Mouse (Mus musculus) fibroblast of lung, adult 2 months (primary cell): ENCODE data around the gene Zbtb32.

Experiments
- DNase-seq: peaks from one replicate; pipeline ENCODE4 v3.0.0-alpha.2; 2011; ENCODE audit warnings: low read depth

The Zbtb32 gene

DNA sequence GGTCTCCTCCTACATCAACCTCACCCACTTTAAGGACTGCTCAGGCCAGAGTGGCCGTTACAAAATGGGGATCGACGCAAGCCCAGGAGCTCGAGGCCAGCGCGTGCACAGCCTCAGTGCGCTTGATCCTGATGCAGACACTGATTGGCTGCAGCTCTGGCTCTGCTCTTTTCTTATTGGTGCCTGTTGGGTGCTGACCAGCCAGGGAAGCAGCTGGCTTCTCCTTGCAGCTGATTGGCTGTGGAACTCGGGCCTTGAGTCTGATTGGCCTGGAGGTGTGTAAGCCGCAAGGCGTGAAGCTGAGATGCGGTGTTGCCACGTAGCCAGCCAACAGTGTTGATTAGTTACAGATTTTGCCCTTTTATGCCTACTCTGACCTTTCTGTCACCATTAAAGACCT lies at the start of gene Zbtb32:
Gene Zbtb32 (minus strand): TSS at position 124 of the 400 bp plus-strand sequence.
- no peak for DNase-seq

DNA sequence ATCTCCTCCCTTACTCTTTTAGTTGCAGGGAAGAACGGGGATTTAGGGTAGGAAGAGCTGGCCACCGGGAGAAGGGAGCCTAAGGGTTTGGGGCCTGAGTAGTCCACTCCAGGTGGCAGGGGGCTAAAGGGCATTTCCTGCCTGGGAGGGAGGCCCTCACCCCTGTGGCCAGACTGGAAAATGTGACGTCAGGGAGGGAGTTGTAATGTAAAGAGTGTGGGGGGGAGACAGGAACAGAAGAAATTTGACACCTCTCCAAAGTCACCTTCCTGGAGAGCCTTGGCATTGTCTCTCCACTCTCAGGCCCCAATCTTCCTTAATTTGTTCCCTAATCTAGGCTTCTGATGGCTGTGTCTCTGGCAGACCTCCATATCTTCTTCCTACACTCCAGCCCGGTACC lies 40.4 kb upstream of the Zbtb32 start:
- no peak for DNase-seq

DNA sequence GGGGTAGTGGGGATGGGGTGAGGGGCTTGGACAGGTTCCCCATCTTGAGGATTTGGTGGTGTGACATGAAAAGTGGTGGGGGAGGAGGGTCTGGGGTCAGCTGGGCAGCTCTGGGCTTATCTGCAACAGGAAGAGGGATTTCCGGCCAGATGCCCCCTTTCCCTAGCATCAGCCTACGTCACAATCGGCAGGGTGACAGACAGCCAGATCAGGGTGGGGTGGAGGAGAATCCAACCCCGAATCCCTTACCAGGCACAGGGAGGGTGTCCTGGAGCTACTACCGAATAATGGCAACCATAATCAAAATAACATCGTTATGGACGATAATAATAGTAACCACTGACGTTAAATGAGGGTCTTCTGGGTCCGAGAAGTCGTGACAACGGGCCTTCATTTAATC lies 37.7 kb upstream of the Zbtb32 start:
- DNase-seq = no peak

DNA sequence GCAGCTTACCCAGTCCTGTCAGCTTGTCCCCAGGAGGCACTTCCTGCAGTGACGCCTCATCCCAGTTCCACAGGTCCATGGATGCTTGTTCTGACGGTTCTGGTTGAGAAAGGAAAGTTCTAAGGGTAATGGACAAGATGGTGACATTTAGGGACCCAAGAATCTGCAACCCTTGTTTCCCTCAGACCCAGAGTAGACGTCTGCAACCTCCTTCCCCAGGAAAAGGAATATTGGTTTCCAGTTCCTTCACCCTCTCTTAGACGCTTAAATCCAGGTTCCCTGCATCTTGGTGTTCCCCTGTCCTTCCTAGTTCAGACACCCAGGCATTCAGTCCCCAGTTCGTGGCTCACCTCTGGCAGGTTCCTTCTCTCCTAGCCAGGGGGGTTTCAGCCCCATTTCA lies 37.0 kb upstream of the Zbtb32 start, which contains the start of gene Etv2:
Gene Etv2 (minus strand): TSS at position 101 of the 400 bp plus-strand sequence.
- DNase-seq = no peak

DNA sequence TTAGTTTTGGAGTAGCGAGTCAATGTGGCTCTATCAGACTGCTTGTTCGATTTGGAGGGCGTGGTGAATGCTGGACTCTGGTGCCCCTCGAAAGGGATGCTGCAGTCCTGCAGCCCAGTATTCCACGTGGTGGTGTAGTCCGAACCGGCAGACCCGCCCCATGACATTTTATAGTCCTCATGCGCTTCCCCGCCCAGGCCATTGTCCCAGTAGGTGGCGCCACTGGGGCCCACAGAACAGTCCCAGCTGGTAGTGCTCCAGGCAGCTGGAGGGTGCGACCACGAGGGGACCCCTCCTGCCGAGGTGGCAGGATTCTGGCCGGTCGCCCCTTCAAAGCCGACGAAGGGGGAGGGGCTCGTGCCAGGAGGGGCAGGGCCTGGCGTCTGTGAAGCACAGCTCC lies 35.9 kb upstream of the Zbtb32 start:
- no peak for DNase-seq

GRCm38 (mm10) chr7:30633762-30634412 lies 35.2 kb upstream of the Zbtb32 start:
- no peak for DNase-seq

DNA sequence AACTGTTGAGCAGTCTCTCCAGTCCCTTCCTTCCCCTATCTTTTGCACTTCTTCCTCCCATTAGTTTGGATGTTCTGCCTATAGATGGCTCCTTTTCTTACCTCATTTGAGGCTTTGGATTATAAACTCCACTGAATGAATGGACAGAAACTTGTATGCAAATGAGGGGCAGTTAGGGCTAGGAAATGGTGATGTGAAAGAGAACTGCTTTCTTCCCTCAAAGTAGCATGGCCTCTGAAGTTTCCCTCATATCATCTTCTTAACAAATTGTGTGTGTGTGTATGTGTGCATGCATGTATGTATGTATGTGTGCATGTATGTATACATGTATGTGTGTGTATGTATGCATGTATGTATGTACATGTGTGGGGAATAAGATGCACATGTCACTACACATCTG lies 30.3 kb upstream of the Zbtb32 start:
- no peak for DNase-seq

- no peak for DNase-seq
Observed at GRCm38 (mm10) chr7:30626647-30627046, 27.9 kb upstream of the Zbtb32 start.

DNA sequence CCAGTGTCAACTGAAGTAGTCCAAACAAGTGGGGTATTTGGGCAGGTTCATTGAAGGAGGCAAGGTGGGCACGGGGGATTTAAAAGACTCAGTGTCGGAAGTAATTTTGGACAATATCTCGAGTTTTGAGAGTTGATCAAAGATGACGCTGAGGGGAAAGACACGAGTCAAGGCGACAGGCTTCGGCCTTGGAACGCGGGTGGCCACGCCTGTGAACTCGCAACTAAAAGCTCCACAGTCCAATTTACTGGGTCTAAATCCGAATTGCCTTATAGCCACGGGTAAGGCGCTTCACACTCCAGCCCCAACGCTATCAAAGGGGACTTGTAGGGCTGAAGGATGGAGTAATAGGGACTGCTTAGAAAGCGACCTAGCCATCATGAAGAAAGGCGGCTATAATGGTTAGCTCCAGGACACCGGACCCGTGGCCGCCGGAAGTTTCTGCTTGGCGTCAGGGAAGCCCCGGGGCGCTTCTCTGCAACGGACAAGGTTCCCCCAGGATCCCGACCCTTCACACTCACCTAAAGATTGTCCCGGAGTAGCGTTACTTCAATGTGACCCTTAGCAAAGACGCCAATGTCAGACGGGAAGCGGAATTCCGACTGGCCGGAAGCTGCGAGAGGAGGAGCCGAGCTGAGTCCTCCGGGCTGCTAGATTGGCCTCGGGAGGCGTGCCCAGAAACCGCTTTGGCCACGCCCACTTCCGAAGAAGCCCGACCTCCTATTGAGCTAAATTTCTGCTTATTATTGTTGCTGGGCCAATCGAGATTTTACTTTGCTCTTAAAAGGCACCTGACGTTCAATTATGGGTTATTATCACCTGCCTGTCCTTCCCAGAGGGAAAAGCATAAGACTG lies 27.0 kb upstream of the Zbtb32 start, which contains the start of gene Cox6b1:
Gene Cox6b1 (minus strand): TSS at position 622 of the 855 bp plus-strand sequence.
- DNase-seq = peak; percentile 89

GRCm38 (mm10) chr7:30619202-30619601 lies 20.5 kb upstream of the Zbtb32 start:
- DNase-seq = no peak

- DNase-seq = no peak
Observed at GRCm38 (mm10) chr7:30618658-30619057, 19.9 kb upstream of the Zbtb32 start.

GRCm38 (mm10) chr7:30615049-30615760 lies 16.5 kb upstream of the Zbtb32 start:
- no peak for DNase-seq

GRCm38 (mm10) chr7:30614454-30614853 lies 15.7 kb upstream of the Zbtb32 start:
- DNase-seq = no peak

DNA sequence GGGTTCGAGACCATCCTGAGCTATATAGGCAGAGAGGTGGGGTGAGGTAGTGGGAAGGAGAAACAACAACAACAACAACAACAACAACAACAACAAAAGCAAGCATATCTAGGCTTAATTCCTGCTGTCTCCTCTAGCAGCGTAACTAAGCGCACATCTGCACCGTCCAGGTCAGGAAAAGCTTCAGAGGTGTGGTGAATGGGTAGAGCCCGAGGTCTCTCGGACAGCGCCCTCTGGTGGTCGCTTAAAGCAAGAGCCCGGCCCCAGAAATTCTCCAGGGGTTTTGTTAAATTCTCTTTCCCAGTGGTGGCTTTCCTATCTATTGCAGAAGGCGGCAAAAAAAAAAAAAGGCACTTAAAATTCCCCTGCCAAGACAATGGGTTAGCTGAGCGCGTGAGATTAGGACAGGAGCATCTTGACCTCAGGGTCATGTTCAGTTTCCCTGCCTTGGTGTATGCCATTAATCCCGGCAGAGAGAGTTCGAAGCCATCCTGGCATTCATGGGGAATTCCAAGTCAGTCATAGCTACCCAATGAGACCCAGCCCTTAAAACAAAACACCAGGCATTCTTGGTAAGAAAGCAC lies 14.9 kb upstream of the Zbtb32 start:
- DNase-seq = no peak

DNA sequence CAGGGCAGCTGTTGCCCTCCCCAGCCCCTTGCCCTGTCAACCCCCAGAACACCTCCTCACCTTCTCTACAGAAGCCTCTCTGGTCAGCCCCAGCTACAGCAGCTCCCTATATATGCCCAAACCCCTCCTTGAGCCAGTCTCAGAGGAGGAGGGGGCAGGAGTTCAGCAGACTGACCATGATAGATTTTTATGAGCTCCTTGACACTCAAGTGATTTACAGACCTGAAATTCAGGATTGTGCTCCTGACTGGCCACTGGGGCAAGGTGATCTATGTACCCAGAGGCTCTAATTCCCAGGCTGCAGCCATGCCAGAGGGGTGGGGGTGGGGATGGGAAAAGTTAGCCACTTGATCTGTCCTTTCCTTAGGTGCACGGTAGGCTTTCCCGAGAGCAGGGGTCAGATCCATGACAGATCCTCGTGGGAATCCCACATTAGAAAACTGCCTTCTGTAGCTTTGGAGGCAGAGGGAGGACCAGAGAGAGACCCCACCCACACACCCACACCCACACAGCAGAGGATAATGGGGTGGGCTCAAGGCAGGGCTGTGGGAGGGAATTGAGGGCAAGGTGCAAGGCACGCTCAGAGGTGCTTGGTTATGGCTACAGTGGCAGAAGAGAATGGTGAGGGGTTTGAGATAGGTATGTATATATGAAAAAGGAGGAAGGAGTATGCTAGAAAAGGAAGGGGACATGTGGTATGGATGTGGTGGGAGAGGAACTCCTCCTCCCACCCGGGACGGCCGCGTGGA lies 14.1 kb upstream of the Zbtb32 start, which contains the start of gene Upk1a:
Gene Upk1a (minus strand): TSS at position 194 of the 749 bp plus-strand sequence.
- no peak for DNase-seq

DNA sequence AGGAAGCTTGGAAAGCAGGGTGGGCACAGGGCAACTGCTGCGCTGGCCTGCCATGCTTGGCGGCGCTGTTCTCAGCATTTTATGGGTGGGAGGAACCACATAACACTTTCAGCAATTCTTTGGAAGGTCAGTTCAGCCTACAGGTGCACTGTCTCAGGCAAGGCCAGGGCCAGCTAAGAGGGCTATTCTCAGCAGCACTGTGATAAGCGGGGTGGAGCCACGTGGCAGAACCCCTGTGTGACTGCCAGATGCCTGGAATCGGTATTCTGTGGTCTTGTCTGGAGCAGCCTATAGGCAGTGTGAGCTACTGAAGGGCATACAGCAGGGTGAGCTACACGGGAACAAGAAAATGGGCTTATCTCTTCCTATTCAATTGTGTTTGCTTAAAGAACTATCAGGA lies 11.3 kb upstream of the Zbtb32 start:
- DNase-seq = no peak

DNA sequence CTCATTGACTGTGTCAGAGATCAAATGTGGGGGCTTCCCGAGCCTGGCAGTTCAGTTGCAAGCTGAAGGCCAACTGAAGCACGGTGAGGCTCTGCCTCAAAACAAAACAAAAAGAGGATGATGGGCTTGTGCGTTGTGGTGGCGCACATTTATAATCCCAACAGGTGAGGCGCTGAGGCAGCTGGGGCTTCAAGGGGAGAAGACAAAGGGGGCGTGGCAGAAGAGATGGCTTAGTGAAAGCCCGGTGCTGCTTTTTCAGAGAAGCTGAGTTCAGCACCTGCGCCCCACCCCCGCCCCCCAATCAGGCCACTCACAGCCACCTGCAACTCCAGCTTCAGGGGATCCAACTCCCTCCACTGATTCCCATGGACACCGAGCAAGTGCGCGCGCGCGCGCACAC lies 9.8 kb upstream of the Zbtb32 start:
- DNase-seq = no peak

- DNase-seq = no peak
Observed at GRCm38 (mm10) chr7:30607706-30608309, 9.1 kb upstream of the Zbtb32 start.

DNA sequence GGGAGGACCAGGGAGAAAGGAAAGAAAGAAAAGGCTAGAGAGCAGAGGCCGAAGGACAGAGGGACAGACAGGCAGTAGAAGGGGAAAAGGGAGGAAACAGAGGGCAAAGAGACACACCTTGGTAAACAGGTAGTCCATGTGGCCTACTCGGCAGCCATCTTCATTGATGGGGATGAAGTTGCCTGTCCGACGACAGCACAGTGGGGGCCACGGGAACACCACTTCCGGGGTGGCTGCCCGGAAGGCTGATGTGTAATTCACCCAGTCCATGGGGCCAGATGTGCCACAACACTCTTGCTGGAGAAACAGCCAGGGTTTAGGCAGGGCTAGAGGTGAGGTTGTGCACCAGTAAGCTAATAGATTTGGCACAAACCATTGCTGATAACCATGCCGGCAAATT lies 6.2 kb upstream of the Zbtb32 start:
- no peak for DNase-seq

- DNase-seq = no peak
Observed at GRCm38 (mm10) chr7:30604424-30604823, 5.7 kb upstream of the Zbtb32 start.

GRCm38 (mm10) chr7:30602583-30602982 lies 3.9 kb upstream of the Zbtb32 start:
- no peak for DNase-seq
